Mouse (Mus musculus): ENCODE results near the gene Cdyl2. TPM values are rescaled to one million over a fixed set of nuclear protein-coding genes. Genes with fewer than 3 reads are reported as not detected.

Cdyl2 gene
- polyA plus RNA-seq, 2 experiments = 3.1 to 8.7 TPM

GRCm38 (mm10) chr8:116634436-116634835 lies 98.4 kb downstream of the Cdyl2 start:
- WGBS = 87% methylated on average over 4 of the region's 4 CpGs
- no peak for ATAC-seq (ENCODE audit: low FRiP score, low read depth)
- H3K4me3 ChIP-seq (replicated peaks; ENCODE audit: low read length) = no peak overlapping the region

DNA sequence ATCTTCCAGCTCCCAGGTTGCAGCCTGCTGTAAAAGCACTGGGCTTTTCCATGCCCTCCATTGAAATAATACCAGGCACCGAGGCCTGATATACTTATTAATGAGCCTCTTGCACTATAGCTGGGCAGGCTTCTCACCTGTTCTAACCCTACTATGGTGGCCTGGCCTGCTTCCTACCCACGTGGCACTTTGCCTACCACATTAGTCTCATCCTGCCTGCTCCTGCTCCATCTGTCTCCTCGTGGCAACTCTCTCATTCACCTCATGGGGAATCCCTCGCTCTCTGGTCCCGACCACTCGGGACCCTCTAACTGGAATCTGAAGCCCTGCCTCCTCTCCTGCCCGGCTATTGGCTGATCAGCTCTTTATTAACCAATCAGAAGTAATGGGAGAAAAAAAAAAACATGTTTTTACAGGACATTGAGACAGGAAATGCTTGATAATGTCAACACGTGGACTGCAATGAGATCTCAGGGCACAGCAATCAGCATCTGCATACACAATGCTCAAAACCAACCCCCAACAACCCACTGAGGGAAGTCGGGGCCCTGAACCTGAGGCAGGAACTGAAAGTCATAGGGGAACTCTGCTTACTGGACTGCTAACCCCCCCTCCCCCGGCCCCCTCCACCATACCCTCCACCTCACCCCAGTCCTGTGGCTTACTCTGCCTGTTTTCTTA lies 99.2 kb downstream of the Cdyl2 start:
- DNase-seq (ENCODE audit: low spot score) (no peak), ATAC-seq (ENCODE audit: low FRiP score, low read depth) (no peak)
- TF ChIP-seq POLR2A (IDR thresholded peaks at IDR 0.05; ENCODE audit: borderline replicate concordance, extremely low read depth, insufficient read depth, insufficient read length) = no peak
- 72% methylated on average over 10 of the region's 10 CpGs for WGBS
- Histone ChIP-seq H3K4me2 (replicated peaks; ENCODE audit: low read depth, low read length, severe bottlenecking) (no peak overlapping the region), H3K9ac (ENCODE audit: low read depth, low read length, severe bottlenecking) (no peak overlapping the region), H3K27me3 (ENCODE audit: control insufficient read depth, insufficient read depth, low read length) (no peaks in the 10 kb centered on the region), H3K4me3 (replicated peaks; ENCODE audit: low read length) (no peak overlapping the region), H3K4me1 (ENCODE audit: control insufficient read depth, insufficient read depth, low read length) (no peaks in the 10 kb centered on the region), H3K27ac (replicated peaks; ENCODE audit: low read depth, low read length) (no peak overlapping the region), H3K9me3 (ENCODE audit: control insufficient read depth, low read length) (no peaks in the 10 kb centered on the region), H3K36me3 (ENCODE audit: control insufficient read depth, insufficient read depth, low read length) (no peaks in the 10 kb centered on the region)

More at GRCm38 (mm10) chr8:116634436-116634835, 98.4 kb downstream of the Cdyl2 start:
- no peak for TF ChIP-seq POLR2A (IDR thresholded peaks at IDR 0.05; ENCODE audit: borderline replicate concordance, extremely low read depth, insufficient read depth, insufficient read length)
- DNase-seq (ENCODE audit: low spot score) = no peak
- Histone ChIP-seq H3K27me3 (ENCODE audit: control insufficient read depth, insufficient read depth, low read length) (no peaks in the 10 kb centered on the region), H3K27ac (replicated peaks; ENCODE audit: low read depth, low read length) (no peak overlapping the region), H3K36me3 (ENCODE audit: control insufficient read depth, insufficient read depth, low read length) (no peaks in the 10 kb centered on the region), H3K9ac (ENCODE audit: low read depth, low read length, severe bottlenecking) (no peak overlapping the region), H3K4me2 (replicated peaks; ENCODE audit: low read depth, low read length, severe bottlenecking) (no peak overlapping the region), H3K4me1 (ENCODE audit: control insufficient read depth, insufficient read depth, low read length) (no peaks in the 10 kb centered on the region), H3K9me3 (ENCODE audit: control insufficient read depth, low read length) (no peaks in the 10 kb centered on the region)

GRCm38 (mm10) chr8:116630066-116630465 lies 102.7 kb downstream of the Cdyl2 start:
- no peak overlapping the region for H3K4me2 ChIP-seq (replicated peaks; ENCODE audit: low read depth, low read length, severe bottlenecking)
- H3K27ac ChIP-seq (replicated peaks; ENCODE audit: low read depth, low read length) = no peak overlapping the region
- WGBS = 44% methylated on average over 11 of the region's 11 CpGs
- no peak for ATAC-seq (ENCODE audit: low FRiP score, low read depth)
- DNase-seq (ENCODE audit: low spot score) = no peak
- no peak for TF ChIP-seq POLR2A (IDR thresholded peaks at IDR 0.05; ENCODE audit: borderline replicate concordance, extremely low read depth, insufficient read depth, insufficient read length)
- H3K9ac ChIP-seq (ENCODE audit: low read depth, low read length, severe bottlenecking) = no peak overlapping the region
- no peaks in the 10 kb centered on the region for H3K4me1 ChIP-seq (ENCODE audit: control insufficient read depth, insufficient read depth, low read length)
- no peaks in the 10 kb centered on the region for H3K36me3 ChIP-seq (ENCODE audit: control insufficient read depth, insufficient read depth, low read length)
- no peaks in the 10 kb centered on the region for H3K9me3 ChIP-seq (ENCODE audit: control insufficient read depth, low read length)
- no peaks in the 10 kb centered on the region for H3K27me3 ChIP-seq (ENCODE audit: control insufficient read depth, insufficient read depth, low read length)
- H3K4me3 ChIP-seq (replicated peaks; ENCODE audit: low read length) = no peak overlapping the region

GRCm38 (mm10) chr8:116628975-116629374 lies 103.8 kb downstream of the Cdyl2 start:
- H3K4me2 ChIP-seq (replicated peaks; ENCODE audit: low read depth, low read length, severe bottlenecking) = no peak overlapping the region
- no peak overlapping the region for H3K4me3 ChIP-seq (replicated peaks; ENCODE audit: low read length)
- no peaks in the 10 kb centered on the region for H3K9me3 ChIP-seq (ENCODE audit: control insufficient read depth, low read length)
- no peaks in the 10 kb centered on the region for H3K27me3 ChIP-seq (ENCODE audit: control insufficient read depth, insufficient read depth, low read length)
- no peak overlapping the region for H3K27ac ChIP-seq (replicated peaks; ENCODE audit: low read depth, low read length)
- no peak for DNase-seq (ENCODE audit: low spot score)
- no peak for ATAC-seq (ENCODE audit: low FRiP score, low read depth)
- H3K36me3 ChIP-seq (ENCODE audit: control insufficient read depth, insufficient read depth, low read length) = no peaks in the 10 kb centered on the region
- H3K4me1 ChIP-seq (ENCODE audit: control insufficient read depth, insufficient read depth, low read length) = no peaks in the 10 kb centered on the region
- WGBS = 86% methylated on average over 7 of the region's 7 CpGs
- H3K9ac ChIP-seq (ENCODE audit: low read depth, low read length, severe bottlenecking) = no peak overlapping the region
- no peak for TF ChIP-seq POLR2A (IDR thresholded peaks at IDR 0.05; ENCODE audit: borderline replicate concordance, extremely low read depth, insufficient read depth, insufficient read length)

- Histone ChIP-seq H3K4me2 (replicated peaks; ENCODE audit: low read depth, low read length, severe bottlenecking) (no peak overlapping the region), H3K36me3 (ENCODE audit: control insufficient read depth, insufficient read depth, low read length) (peaks cover 3% of the 10 kb centered on the region; the same call in 1 of the 2 replicates), H3K9me3 (ENCODE audit: control insufficient read depth, low read length) (no peaks in the 10 kb centered on the region), H3K9ac (ENCODE audit: low read depth, low read length, severe bottlenecking) (no peak overlapping the region), H3K4me3 (replicated peaks; ENCODE audit: low read length) (no peak overlapping the region), H3K27ac (replicated peaks; ENCODE audit: low read depth, low read length) (no peak overlapping the region), H3K4me1 (ENCODE audit: control insufficient read depth, insufficient read depth, low read length) (no peaks in the 10 kb centered on the region), H3K27me3 (ENCODE audit: control insufficient read depth, insufficient read depth, low read length) (no peaks in the 10 kb centered on the region)
- WGBS = 91% methylated on average over 2 of the region's 2 CpGs
- no peak for TF ChIP-seq POLR2A (IDR thresholded peaks at IDR 0.05; ENCODE audit: borderline replicate concordance, extremely low read depth, insufficient read depth, insufficient read length)
- DNase-seq (ENCODE audit: low spot score) (no peak), ATAC-seq (ENCODE audit: low FRiP score, low read depth) (no peak)
These were observed 104.8 kb downstream of the Cdyl2 start for GRCm38 (mm10) chr8:116627854-116628479.
